Mouse (Mus musculus) brain, embryonic 14.5 days (tissue): ENCODE results near the gene Wdr70.

Experiments
- CTCF ChIP-seq: fragments of 200-500 bp; IDR thresholded peaks from 2 replicates; pipeline ENCODE4 v1.5.1; 2012; ENCODE audit warnings: inconsistent platforms, mild to moderate bottlenecking, moderate library complexity, borderline replicate concordance; ENCODE audit not compliant: insufficient read depth, insufficient read length; ENCODE audit errors: extremely low read depth
- POLR2A ChIP-seq: fragments of 200-500 bp; IDR thresholded peaks from 2 replicates; pipeline ENCODE4 v1.6.1; 2012; ENCODE audit warnings: mild to moderate bottlenecking, inconsistent platforms, borderline replicate concordance; ENCODE audit not compliant: poor library complexity, insufficient read depth, insufficient read length, severe bottlenecking; ENCODE audit errors: extremely low read depth

DNA sequence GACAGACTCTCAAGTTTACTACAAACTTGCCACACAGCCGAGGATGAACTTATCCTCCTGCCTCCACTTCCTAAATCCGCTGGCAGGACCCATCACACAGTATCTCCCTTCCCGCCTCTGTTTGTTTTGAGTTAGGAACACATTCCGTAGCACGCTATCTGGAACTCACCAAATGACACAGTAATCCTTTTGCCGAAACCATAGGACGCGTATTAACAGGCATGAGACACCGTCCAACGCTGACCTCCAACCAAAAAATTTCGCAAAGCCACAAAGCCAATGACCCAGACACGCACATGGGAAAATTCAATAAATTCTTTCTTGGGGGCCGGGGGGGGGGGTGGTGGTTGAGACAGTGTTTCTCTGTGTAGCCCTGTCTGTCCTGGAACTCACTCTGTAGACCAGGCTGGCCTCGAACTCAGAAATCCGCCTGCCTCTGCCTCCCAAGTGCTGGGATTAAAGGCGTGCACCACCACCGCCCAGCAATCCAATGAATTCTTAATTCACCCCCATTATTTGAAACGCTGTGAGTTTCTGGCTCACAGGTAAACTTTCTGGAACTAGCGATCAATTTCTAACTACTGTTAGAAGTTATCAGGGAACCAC is 9.5 kb upstream of the Wdr70 start:
- TF ChIP-seq POLR2A (no peak), CTCF (no peak)
